Mouse (Mus musculus) MEL-GATA-1-ER (cell line): ENCODE results near the gene Vmn1r1.
"Not testable (repeated sequence)": the region's sequence is repeated elsewhere in the genome, so short reads cannot be mapped to it uniquely, and the experiment has no call there.

Experiments used
- DNase-seq: peaks from one replicate; pipeline ENCODE4 v3.0.0-alpha.2; 2012; ENCODE audit warnings: low read depth; ENCODE audit errors: extremely low read depth

Vmn1r1 gene

GRCm38 (mm10) chr1:182164386-182164785 is at the start of gene Vmn1r1:
Gene Vmn1r1, minus strand, starts transcription at chr1:182164486.
- DNase-seq: no peak

- no peak for DNase-seq
Observed at GRCm38 (mm10) chr1:182210322-182210721, 46.0 kb upstream of the Vmn1r1 start.

GRCm38 (mm10) chr1:182192581-182192980 is 28.3 kb upstream of the Vmn1r1 start:
- DNase-seq: no peak

GRCm38 (mm10) chr1:182191816-182192545 is 27.7 kb upstream of the Vmn1r1 start:
- DNase-seq: no peak

GRCm38 (mm10) chr1:182191181-182191580 is 26.9 kb upstream of the Vmn1r1 start:
- DNase-seq: no peak

GRCm38 (mm10) chr1:182189669-182190440 is 25.6 kb upstream of the Vmn1r1 start:
- no peak for DNase-seq

- DNase-seq: not testable (repeated sequence)
Observed at GRCm38 (mm10) chr1:182182449-182182848, 18.2 kb upstream of the Vmn1r1 start.

GRCm38 (mm10) chr1:182181456-182182305 is 17.4 kb upstream of the Vmn1r1 start:
- DNase-seq: no peak

GRCm38 (mm10) chr1:182176985-182177384 is 12.7 kb upstream of the Vmn1r1 start:
- DNase-seq: not testable (repeated sequence)

GRCm38 (mm10) chr1:182170206-182170605 is 5.9 kb upstream of the Vmn1r1 start:
- not testable (repeated sequence) for DNase-seq

- DNase-seq: no peak
Observed at GRCm38 (mm10) chr1:182162951-182163350, 1.3 kb downstream of the Vmn1r1 start.

GRCm38 (mm10) chr1:182159575-182159974 is 4.7 kb downstream of the Vmn1r1 start:
- no peak for DNase-seq

- no peak for DNase-seq
Observed at GRCm38 (mm10) chr1:182157734-182158133, 6.6 kb downstream of the Vmn1r1 start.

- DNase-seq: peak; percentile 56
Observed at GRCm38 (mm10) chr1:182149966-182150365, 14.3 kb downstream of the Vmn1r1 start.

GRCm38 (mm10) chr1:182148864-182149514 is 15.3 kb downstream of the Vmn1r1 start:
- DNase-seq: no peak

GRCm38 (mm10) chr1:182145546-182145945 is 18.7 kb downstream of the Vmn1r1 start:
- no peak for DNase-seq

GRCm38 (mm10) chr1:182143288-182143687 is 21.0 kb downstream of the Vmn1r1 start:
- peak; percentile 42 for DNase-seq

GRCm38 (mm10) chr1:182142725-182143124 is 21.6 kb downstream of the Vmn1r1 start:
- DNase-seq: no peak

GRCm38 (mm10) chr1:182140370-182140769 is 23.9 kb downstream of the Vmn1r1 start:
- peak; percentile 51 for DNase-seq

GRCm38 (mm10) chr1:182139937-182140336 is 24.3 kb downstream of the Vmn1r1 start:
- DNase-seq: no peak

- DNase-seq: no peak
Observed at GRCm38 (mm10) chr1:182138172-182138571, 26.1 kb downstream of the Vmn1r1 start.
